Mouse (Mus musculus): ENCODE results near the gene S100a11. TPM values are rescaled to one million over a fixed set of nuclear protein-coding genes. Genes with fewer than 3 reads are reported as not detected.

Gene S100a11
- polyA plus RNA-seq, 1 experiment from 2014 or later = 2,196 TPM

DNA sequence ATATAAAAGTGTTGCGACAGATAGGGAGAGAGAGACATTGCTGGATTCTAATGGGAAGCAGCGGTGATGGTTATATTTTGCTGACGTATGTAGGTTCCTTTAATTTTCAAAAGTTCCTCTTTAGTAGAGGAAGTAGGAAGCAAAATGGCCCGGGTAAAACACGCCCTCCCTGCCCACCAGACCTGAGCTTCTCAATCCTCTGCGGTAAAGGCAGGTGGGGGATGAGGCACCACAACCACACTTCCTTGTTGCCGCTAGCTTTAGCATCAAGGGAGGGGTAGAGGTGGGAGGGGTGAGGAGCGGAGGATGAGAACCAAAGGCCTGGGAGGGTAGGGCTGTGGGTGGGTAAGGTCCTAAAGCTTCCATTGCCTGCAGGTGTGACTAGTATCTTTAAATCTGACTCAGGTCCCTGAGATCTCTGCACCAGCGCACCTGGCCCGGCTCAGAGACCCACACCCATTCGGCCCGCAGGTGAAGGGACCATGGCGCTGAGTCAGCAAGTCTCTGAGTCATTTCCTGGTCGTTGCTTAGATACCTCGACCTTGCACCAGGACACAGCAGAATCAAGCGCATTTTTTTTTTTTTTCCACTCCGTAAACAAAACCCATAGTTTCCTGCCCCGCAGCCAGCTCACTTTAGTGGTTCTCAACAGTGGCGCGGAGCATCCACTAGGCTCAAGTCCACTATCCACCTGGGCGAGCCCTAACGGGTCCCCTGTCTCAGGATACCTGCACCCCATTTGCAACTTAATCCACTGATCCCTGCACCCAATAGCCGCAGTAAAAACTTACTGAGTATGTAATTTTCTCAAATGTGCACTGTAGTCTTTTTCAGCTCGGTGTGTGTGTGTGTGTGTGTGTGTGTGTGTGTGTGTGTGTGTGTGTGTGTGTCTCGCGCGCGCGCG, 14.1 kb upstream of the S100a11 start:
- 34% methylated on average over 30 of the region's 30 CpGs for WGBS
- Histone ChIP-seq H3K27me3 (no peaks in the 10 kb centered on the region), H3K9ac (no peak overlapping the region), H3K4me1 (no peaks in the 10 kb centered on the region; the same call in 1 of the 2 replicates), H3K27ac (0 out of 2 replicates have a peak overlapping the region, but pooled peaks have one; percentile 6), H3K36me3 (no peaks in the 10 kb centered on the region), H3K4me2 (peak overlapping the region; percentile 19), H3K9me3 (no peaks in the 10 kb centered on the region), H3K4me3 (0 out of 2 replicates have a peak overlapping the region, but pooled peaks have one; percentile 1)
- ATAC-seq (ENCODE audit: insufficient number of reproducible peaks, low FRiP score, low TSS enrichment, low read depth) = peak; percentile 40; the same call in 1 of the 2 replicates

DNA sequence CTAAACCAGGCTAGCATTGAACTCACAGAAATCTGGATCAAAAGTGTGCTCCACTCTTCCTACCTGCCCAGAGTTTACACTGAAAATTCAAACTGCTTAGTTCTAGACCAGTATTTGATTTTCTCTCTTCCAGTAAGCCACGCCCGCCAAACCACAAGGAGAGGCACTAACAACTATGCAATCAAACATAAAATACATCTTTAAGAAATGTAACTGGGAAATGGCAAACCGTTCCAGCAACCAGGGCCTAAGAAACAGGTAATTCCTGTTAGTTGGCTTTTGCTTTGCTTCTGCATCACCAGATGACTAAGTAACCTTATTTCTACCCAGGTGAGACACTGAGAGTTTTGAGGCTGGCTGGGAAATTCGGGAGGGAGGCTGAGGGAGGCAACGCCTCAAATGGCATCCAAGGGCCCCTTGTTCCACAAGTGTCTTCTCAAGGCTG, 13.4 kb upstream of the S100a11 start:
- no peaks in the 10 kb centered on the region for H3K27me3 ChIP-seq
- no peak overlapping the region for H3K4me2 ChIP-seq
- H3K4me1 ChIP-seq = no peaks in the 10 kb centered on the region; the same call in 1 of the 2 replicates
- H3K27ac ChIP-seq = 0 out of 2 replicates have a peak overlapping the region, but pooled peaks have one; percentile 6
- WGBS = 60% methylated on average over 5 of the region's 5 CpGs
- no peak overlapping the region for H3K9ac ChIP-seq
- H3K36me3 ChIP-seq = no peaks in the 10 kb centered on the region
- no peak overlapping the region for H3K4me3 ChIP-seq
- H3K9me3 ChIP-seq = no peaks in the 10 kb centered on the region
- ATAC-seq (ENCODE audit: insufficient number of reproducible peaks, low FRiP score, low TSS enrichment, low read depth) = no peak

DNA sequence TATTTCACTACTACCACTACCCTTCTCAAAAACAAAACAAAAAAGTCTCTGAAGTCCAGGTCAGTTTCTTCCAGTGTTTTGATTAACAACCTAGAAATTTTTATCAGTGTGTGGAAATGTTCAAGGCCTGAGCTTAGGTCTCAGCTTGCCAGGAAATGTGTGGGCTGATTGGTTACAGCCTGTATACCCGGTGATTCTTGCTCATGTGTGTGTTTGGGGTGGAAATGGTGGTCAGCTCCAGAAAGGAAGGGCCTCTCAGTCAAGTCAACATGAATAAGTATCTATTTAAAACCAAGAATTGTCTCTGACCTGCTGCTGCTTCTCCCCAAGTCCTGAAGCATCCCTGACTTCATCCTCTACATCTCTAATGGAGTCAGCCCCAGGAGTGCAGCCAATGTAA, 11.0 kb upstream of the S100a11 start:
- WGBS = 45% methylated on average over 1 of the region's 1 CpGs
- H3K4me3 ChIP-seq = no peak overlapping the region

DNA sequence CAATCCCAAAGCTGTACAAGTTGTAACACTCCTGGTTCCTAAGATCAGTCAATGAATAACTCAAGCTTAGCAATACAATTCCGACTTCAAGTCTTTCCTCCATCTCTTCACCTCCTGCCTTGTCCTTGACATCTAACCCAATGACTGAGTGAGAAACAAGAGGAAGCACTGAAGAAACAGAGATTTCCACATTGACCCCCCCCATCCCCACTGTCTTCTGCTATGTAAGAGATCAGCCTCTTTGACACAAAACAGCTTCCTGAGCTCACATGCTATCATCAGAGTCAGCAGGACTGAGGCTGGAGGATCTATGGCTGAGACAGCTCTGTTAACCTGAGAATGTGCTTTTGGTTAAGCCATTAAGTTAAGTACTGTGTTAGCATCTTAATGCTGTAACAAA, 9.3 kb upstream of the S100a11 start:
- WGBS = 90% methylated on average over 1 of the region's 1 CpGs
- no peak for ATAC-seq (ENCODE audit: insufficient number of reproducible peaks, low FRiP score, low TSS enrichment, low read depth)
- H3K27me3 ChIP-seq = no peaks in the 10 kb centered on the region
- no peaks in the 10 kb centered on the region for H3K9me3 ChIP-seq
- no peak overlapping the region for H3K4me3 ChIP-seq
- no peaks in the 10 kb centered on the region for H3K36me3 ChIP-seq
- no peaks in the 10 kb centered on the region; the same call in 1 of the 2 replicates for H3K4me1 ChIP-seq
- no peak overlapping the region for H3K9ac ChIP-seq
- H3K4me2 ChIP-seq = no peak overlapping the region
- H3K27ac ChIP-seq = no peak overlapping the region

More for the DNA sequence above, 11.0 kb upstream of the S100a11 start:
- no peaks in the 10 kb centered on the region; the same call in 1 of the 2 replicates for H3K4me1 ChIP-seq
- H3K9me3 ChIP-seq = no peaks in the 10 kb centered on the region
- no peak overlapping the region for H3K4me2 ChIP-seq
- H3K9ac ChIP-seq = no peak overlapping the region
- no peaks in the 10 kb centered on the region for H3K27me3 ChIP-seq
- no peak overlapping the region for H3K27ac ChIP-seq
- ATAC-seq (ENCODE audit: insufficient number of reproducible peaks, low FRiP score, low TSS enrichment, low read depth) = no peak
- no peaks in the 10 kb centered on the region for H3K36me3 ChIP-seq

DNA sequence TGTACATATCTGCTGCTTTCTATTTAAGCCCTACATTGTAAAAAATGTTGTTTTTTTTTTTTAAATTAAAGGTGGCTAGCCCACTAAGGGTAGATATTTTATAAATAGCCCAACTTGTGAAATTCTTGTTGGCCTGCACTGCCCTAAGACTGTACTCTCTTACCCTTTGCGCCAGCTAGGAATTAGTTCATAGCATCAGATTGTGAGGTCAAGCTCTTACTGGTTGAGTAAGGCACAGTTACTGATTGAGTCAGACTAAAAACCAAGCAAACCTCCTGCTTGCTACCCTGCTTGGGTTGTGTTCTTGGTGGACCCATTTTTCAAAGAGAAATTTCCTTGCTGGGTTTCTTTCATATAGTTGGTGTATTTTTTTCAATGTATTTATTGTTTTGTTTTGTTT, 8.5 kb upstream of the S100a11 start:
- no peaks in the 10 kb centered on the region for H3K4me1 ChIP-seq
- no peak overlapping the region for H3K27ac ChIP-seq
- 90% methylated on average over 1 of the region's 1 CpGs for WGBS
- H3K9me3 ChIP-seq = no peaks in the 10 kb centered on the region
- H3K4me2 ChIP-seq = no peak overlapping the region
- no peaks in the 10 kb centered on the region for H3K27me3 ChIP-seq
- no peak overlapping the region for H3K9ac ChIP-seq
- H3K4me3 ChIP-seq = no peak overlapping the region
- no peaks in the 10 kb centered on the region for H3K36me3 ChIP-seq
- ATAC-seq (ENCODE audit: insufficient number of reproducible peaks, low FRiP score, low TSS enrichment, low read depth) = no peak

DNA sequence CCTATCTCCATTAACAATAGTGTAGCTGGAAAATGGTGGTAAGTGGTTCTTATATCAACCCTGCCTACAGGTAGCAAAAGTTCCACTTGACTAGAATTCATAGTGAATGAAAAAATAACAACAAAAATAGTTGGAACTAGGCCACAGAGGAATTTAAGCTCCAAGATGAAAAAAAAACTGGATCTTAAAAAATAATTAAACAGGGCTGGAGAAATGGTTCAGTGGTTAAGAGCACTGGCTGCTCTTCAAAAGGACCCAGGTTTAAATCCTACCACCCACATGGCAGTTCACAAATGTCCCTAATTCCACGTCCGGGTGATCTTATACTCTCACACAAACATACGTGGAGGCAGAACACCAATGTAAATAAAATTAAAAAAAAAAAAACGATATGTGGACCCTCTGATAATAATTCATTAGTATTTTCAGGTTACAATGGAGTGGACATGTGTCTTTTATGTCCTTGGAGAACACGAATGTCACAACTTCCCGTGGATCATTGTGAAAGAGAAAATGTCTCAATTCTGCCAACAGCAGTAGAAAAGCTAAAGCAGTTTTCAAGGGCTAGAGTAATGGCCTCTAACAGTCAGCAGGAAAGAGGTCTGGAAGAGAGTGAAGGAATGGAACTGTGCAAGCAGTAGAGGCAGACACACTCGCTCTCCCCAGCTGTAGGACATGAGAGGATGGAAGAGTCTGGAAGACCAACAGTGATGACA, 7.7 kb upstream of the S100a11 start:
- no peak overlapping the region for H3K9ac ChIP-seq
- ATAC-seq (ENCODE audit: insufficient number of reproducible peaks, low FRiP score, low TSS enrichment, low read depth) = no peak
- no peaks in the 10 kb centered on the region for H3K9me3 ChIP-seq
- 74% methylated on average over 7 of the region's 7 CpGs for WGBS
- no peak overlapping the region for H3K27ac ChIP-seq
- no peak overlapping the region for H3K4me3 ChIP-seq
- no peaks in the 10 kb centered on the region for H3K4me1 ChIP-seq
- H3K27me3 ChIP-seq = no peaks in the 10 kb centered on the region
- no peaks in the 10 kb centered on the region for H3K36me3 ChIP-seq
- no peak overlapping the region for H3K4me2 ChIP-seq

DNA sequence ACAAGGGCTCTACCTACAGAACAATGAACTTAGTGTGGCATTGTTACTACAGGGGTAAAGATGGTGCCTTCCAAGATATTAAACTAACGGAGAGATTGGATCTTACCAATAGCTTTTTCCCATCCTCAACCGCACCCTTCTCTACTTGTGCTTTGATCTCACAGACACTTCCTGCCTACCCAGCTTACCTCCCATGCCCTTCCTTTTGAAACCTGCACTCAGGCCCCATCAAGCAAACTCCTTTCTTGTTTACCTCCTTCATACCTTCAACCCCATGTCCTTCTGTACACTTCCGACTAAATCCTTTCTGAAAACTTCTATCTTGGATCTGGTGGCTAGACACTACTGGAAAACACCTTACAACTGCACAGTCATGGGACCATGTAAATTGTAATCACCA, 5.7 kb upstream of the S100a11 start:
- Histone ChIP-seq H3K4me3 (no peak overlapping the region), H3K4me1 (no peaks in the 10 kb centered on the region), H3K4me2 (no peak overlapping the region), H3K27ac (no peak overlapping the region), H3K9me3 (no peaks in the 10 kb centered on the region), H3K36me3 (no peaks in the 10 kb centered on the region), H3K27me3 (no peaks in the 10 kb centered on the region), H3K9ac (no peak overlapping the region)
- 93% methylated on average over 3 of the region's 3 CpGs for WGBS
- ATAC-seq (ENCODE audit: insufficient number of reproducible peaks, low FRiP score, low TSS enrichment, low read depth) = no peak

DNA sequence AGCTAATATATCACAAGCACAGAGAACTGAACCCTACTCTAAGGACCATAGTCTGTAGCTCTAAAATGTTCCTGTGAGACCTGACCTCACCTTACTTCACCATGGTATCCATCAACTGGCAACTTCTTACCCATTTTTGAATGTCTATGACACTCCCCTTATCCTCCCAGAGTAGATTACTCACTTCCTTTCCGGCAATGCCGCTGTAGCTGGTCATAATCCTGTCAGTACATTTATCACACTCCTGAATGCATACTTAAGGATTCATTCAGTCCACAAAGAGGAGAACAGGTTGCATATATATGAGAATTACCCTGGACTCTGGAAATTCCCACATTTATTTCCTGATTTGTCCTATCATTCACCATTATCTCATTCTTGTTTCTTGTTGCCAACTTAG, 2.9 kb upstream of the S100a11 start:
- no peak for ATAC-seq (ENCODE audit: insufficient number of reproducible peaks, low FRiP score, low TSS enrichment, low read depth)
- Histone ChIP-seq H3K27ac (no peak overlapping the region), H3K36me3 (no peaks in the 10 kb centered on the region), H3K9ac (no peak overlapping the region), H3K4me1 (peaks cover 10% of the 10 kb centered on the region), H3K4me2 (no peak overlapping the region), H3K4me3 (no peak overlapping the region), H3K27me3 (no peaks in the 10 kb centered on the region), H3K9me3 (no peaks in the 10 kb centered on the region)
- 85% methylated on average over 2 of the region's 2 CpGs for WGBS

DNA sequence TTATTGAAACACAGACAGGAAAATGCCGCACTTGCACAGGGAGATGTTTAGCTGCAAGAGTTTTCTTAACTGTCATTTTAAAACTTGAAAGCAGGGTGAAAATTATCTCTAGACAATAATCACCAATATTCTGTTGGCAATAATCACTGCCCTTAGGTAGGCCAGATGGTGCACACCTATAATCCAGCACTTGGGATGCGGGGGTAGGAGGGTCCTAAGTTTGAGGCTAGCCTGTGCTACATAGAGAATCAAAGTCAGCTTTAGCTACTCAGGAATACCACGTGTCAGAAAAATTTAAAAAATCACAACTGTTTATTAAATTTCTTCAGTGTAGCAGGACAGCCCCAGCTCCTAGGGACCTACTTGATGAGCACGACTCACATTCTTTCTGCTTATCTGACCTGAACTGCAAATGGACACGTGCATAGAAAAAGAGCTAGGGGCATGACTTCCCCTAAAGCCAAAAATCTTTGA, 395 bp upstream of the S100a11 start:
- peaks cover 23% of the 10 kb centered on the region for H3K4me1 ChIP-seq
- no peaks in the 10 kb centered on the region for H3K27me3 ChIP-seq
- 50% methylated on average over 5 of the region's 5 CpGs for WGBS
- peak overlapping the region; percentile 47 for H3K4me2 ChIP-seq
- peaks cover 7% of the 10 kb centered on the region; the same call in 1 of the 2 replicates for H3K36me3 ChIP-seq
- H3K4me3 ChIP-seq = peak overlapping the region; percentile 73
- peak overlapping the region; percentile 97 for H3K27ac ChIP-seq
- no peak overlapping the region for H3K9ac ChIP-seq
- no peaks in the 10 kb centered on the region for H3K9me3 ChIP-seq
- peak; percentile 15; the same call in 1 of the 2 replicates for ATAC-seq (ENCODE audit: insufficient number of reproducible peaks, low FRiP score, low TSS enrichment, low read depth)

DNA sequence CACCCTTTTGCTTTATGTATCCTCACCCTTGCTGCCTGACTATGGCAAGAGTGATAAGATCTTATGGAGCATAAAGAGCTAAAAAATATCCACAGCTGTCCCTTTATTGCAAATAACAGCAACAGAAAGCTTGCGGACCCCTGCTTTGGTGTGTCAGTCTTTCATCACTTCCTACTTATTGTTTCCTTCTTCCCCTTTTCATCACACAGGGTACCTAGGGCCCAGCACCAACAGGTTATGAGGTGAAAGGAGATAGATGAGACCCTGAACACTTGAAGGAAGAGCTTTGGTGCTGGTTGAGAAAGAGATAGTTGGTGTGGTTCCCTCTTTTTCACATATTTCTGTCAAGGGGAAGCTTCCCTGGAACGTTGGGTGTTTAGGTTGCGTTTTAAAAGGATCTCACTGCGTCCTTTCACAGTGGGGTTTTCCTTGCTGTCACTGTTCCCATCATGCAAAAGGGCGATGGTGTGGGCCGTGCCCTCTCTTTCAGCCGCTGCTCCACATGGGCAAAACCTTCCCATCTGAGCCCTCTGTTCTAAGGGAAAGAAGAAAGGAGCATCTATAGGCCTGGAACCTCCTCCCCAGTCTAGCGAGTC, 1.3 kb downstream of the S100a11 start:
- H3K4me2 ChIP-seq = peak overlapping the region; percentile 47
- WGBS = 79% methylated on average over 8 of the region's 8 CpGs

DNA sequence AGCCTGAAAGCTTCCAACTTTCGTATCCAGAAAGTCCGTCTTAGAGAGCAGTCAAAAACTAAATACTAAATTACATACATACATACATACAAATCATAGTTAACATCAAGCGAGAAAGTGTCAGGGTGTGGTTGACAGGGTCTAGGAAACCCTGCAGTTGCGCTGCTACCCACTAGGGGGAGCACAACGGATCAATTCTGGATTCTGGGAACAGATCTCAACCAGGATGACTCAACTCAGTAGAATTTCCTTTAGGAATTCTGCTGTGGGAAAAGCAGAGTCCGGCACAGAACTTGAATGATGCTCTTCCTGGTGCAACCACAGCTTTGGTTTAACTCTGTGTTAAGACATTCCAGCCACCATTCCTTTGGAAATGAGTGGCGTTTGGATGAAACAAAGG, 2.3 kb downstream of the S100a11 start:
- H3K4me3 ChIP-seq = no peak overlapping the region
- peaks cover 23% of the 10 kb centered on the region for H3K4me1 ChIP-seq
- ATAC-seq (ENCODE audit: insufficient number of reproducible peaks, low FRiP score, low TSS enrichment, low read depth) = no peak
- no peak overlapping the region for H3K27ac ChIP-seq
- peaks cover 24% of the 10 kb centered on the region for H3K36me3 ChIP-seq
- no peaks in the 10 kb centered on the region for H3K9me3 ChIP-seq
- WGBS = 37% methylated on average over 7 of the region's 7 CpGs
- H3K9ac ChIP-seq = no peak overlapping the region
- H3K27me3 ChIP-seq = no peaks in the 10 kb centered on the region
- H3K4me2 ChIP-seq = peak overlapping the region; percentile 19

More for the DNA sequence above, 1.3 kb downstream of the S100a11 start:
- no peak for ATAC-seq (ENCODE audit: insufficient number of reproducible peaks, low FRiP score, low TSS enrichment, low read depth)
- peak overlapping the region; percentile 73 for H3K4me3 ChIP-seq
- H3K36me3 ChIP-seq = peaks cover 16% of the 10 kb centered on the region
- H3K27ac ChIP-seq = peak overlapping the region; percentile 97
- H3K9me3 ChIP-seq = no peaks in the 10 kb centered on the region
- peaks cover 23% of the 10 kb centered on the region for H3K4me1 ChIP-seq
- H3K9ac ChIP-seq = no peak overlapping the region
- no peaks in the 10 kb centered on the region for H3K27me3 ChIP-seq

Data from limb, embryonic 15.5 days (tissue).